Mouse (Mus musculus) gastrocnemius, postnatal 25 days (tissue): ENCODE data around the gene Sfxn2. TPM values are rescaled to one million over a fixed set of nuclear protein-coding genes. Genes with fewer than 3 reads are reported as not detected.
A peak's percentile ranks its signal among the peaks of the same experiment; 100 is the strongest.
"Not testable (repeated sequence)": the region's sequence is repeated elsewhere in the genome, so short reads cannot be mapped to it uniquely, and the experiment has no call there.

Experiments
- DNase-seq: peaks from one replicate; pipeline ENCODE4 v3.0.0; 2022
- total RNA-seq, 2 experiments: library from RNA; stranded (reverse); gene quantifications; 1 replicate in 1 of 2; 2 replicates in 1 of 2; pipeline ENCODE4 v1.2.3; 2021

Sfxn2 gene
- total RNA-seq, 2 experiments from 2014 or later: 2.8 TPM

GRCm38 (mm10) chr19:46542750-46543149 lies 30.4 kb upstream of the Sfxn2 start:
- DNase-seq: no peak

DNA sequence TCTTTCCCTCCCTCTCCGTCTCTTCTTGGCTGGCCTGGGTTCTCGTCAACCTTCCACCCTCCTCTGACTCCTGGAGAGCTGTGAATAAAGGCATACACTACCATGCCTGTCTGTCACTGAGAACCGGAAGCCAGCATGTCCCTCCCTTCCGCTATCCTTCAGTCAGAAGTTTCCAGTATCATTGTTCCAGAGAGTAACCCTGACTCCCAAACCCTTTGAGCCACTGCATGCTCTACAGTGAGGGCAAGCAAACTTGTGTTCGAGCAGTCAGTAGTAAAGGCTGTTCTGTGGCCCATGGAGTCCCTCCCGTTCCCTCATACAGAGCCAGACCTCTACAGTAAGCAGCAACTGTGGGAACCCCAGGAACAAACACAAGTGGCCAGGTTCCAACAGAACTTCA lies 25.6 kb upstream of the Sfxn2 start:
- no peak for DNase-seq

DNA sequence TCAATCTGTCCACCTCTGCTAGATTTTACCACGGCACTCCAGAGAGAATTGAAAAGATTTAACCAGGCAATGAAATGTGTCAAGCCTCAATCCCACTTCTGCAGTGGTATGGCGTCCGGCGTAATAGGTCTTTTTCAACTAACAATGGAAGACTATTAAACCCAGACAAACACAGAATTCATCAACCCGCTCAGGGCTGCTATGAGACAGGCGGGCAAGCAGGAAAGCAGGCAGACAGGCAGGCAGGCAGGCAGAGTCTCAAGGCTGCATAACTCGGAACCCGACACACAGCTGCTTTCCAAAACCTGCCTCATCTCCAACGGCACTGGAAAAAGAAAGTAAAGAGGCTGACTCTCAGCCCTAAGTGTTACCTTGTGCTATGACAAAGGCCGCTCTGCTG lies 25.1 kb upstream of the Sfxn2 start:
- no peak for DNase-seq

GRCm38 (mm10) chr19:46550385-46550784 lies 22.8 kb upstream of the Sfxn2 start:
- DNase-seq: no peak

GRCm38 (mm10) chr19:46552496-46552895 lies 20.7 kb upstream of the Sfxn2 start:
- no peak for DNase-seq

DNA sequence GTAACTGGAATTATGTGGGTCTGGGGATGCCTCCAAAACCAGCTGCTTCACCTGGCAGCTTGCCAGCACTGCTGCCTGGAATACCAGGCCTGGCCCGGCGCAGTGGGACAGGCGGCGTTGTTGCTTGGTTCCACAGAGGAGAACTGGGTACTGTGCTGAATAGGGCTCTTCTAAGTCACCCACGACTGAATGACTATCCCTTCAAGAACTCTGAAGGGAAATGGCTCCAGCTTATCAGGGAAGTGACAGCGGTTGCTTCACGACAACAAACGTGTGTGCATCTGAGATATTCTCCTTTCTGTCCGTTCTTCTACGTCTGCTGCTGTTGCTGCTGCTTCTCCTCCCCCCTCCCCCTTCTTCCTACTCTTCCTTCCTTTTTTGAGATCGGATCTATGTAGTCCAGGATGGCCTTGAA lies 19.6 kb upstream of the Sfxn2 start:
- no peak for DNase-seq

DNA sequence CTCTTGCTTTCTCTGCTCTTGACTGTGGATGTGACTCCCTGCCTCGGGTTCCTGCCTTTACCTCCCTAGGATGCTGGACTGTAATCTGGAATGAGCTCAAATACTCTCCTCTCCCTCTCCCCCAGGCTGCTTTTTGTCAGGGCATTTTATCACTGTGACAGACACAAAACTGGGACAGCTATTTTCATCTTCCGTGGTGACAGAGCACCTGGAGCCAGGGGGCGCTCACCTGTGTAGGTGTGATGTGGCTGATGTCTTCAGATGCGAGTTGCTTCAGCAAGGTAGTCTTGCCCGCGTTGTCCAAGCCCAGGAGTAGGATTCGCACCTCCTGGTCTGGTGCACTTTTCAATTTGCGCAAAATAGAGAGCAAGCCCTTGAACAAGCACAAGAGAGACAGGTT lies 15.2 kb upstream of the Sfxn2 start:
- DNase-seq: no peak

GRCm38 (mm10) chr19:46558631-46559030 lies 14.5 kb upstream of the Sfxn2 start:
- DNase-seq: no peak

GRCm38 (mm10) chr19:46562132-46562531 lies 11.0 kb upstream of the Sfxn2 start:
- DNase-seq: peak; percentile 55

GRCm38 (mm10) chr19:46562581-46563515 lies 10.3 kb upstream of the Sfxn2 start:
- DNase-seq: peak; percentile 75

- peak; percentile 44 for DNase-seq
Observed at GRCm38 (mm10) chr19:46563603-46564002, 9.6 kb upstream of the Sfxn2 start.

- DNase-seq: no peak
Observed at GRCm38 (mm10) chr19:46564043-46564462, 9.1 kb upstream of the Sfxn2 start.

DNA sequence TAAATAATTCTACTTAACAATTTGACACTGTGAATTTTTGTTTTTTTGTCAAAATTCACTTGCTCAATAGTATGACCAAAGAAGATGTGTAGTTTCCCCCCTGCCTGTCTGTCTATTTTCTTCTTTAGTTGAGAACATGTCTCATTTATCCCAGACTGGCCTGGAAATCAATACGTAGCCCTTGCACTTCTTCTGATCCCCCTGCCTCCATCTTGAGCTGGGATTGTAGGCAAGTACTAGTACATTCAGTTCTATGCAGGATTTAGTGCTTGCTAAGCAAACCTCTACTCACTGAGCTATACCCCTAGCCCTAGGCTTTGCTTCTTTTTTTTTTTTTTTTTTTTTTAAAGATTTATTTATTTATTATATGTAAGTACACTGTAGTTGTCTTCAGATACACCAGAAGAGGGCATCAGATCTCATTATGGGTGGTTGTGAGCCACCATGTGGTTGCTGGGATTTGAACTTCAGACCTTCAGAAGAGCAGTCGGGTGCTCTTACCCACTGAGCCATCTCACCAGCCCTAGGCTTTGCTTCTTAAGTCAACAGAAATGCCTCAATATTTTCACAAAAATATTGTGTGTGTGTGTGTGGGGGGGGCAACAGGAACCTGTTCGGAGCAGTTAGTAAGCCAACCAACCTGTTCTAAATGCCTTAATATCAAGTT lies 1.8 kb upstream of the Sfxn2 start:
- DNase-seq: not testable (repeated sequence)

- DNase-seq: no peak
Observed at GRCm38 (mm10) chr19:46571878-46572244, 1.3 kb upstream of the Sfxn2 start.

DNA sequence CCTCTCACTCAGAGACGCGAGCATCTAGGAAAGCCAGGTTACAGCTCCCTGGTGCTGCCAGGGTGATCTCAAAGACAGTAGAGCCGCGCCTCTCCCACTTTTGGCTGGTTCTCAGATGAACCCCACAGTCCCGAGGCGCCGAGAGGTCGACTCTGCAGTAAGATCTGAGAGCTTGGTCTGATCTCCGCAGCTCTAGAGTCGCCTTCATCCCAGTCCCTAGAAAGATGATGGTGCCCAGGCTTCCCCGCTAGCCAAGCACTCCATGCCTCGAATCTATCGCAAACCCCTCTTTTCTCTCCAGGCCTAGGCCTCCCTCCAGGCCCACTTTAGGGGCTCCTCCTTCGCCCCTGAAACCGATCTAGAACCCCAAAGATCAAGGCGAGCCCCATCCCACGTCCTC lies 617 bp upstream of the Sfxn2 start:
- DNase-seq: no peak

DNA sequence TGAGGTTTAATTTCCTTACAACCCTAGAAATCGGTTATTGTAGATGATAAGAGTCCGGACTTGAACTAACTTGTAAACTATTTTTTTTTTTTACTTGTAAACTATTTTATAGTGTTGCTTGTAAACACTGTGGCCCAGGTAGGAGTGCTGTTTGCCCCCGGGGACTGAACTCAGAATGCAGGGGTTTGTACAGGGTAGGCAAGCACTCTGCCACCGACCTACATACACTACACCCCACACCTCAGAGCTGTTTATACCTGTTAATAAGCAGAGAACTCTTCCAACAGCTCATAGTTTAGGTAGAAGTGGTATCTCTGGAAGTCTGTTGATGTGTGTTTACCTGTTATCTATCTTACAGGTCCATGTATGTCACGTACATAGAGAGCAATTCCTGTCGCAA lies 825 bp downstream of the Sfxn2 start:
- DNase-seq: no peak

DNA sequence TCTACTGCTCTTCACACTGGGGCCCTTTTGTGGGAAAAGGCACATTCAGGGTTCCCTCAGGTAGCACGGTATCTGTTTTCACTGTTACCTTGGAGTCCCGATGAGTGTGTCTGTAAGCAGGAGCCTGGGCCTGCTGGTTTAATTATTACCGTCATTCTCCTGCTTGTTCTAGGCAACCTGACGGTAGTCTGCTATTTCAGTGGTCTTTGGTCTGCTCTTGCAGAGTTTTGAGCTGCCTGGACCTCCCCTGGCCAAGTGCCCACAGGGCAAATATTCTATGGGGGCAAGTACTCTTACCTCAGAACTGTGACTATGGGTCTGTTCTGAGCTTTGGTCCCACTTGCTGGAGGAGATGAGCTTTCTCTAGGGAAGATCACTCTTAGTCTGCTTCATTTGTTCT lies 2.0 kb downstream of the Sfxn2 start:
- no peak for DNase-seq

GRCm38 (mm10) chr19:46587823-46588508 lies 14.8 kb downstream of the Sfxn2 start:
- DNase-seq: peak; percentile 59

DNA sequence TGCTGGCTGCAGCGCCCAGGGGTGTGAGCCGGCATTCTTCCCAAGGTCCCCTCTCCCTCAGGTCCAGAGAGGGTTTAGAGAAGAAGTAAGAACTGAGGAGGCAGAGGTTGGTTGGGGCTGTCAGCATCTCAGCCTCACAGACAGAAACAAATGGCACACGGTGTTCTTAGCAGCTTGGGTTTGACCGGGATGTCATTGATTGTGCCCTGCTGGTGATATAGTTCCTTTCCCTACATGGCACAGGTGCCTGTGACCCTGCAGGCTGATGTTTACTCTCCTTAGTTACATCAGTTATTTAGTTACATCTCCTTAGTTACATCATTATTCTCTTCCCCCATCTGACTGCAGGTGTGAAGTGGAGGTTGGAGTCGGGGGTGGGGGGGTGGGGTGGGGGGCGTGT lies 18.4 kb downstream of the Sfxn2 start:
- no peak for DNase-seq

GRCm38 (mm10) chr19:46592751-46593439 lies 19.7 kb downstream of the Sfxn2 start:
- DNase-seq: no peak

DNA sequence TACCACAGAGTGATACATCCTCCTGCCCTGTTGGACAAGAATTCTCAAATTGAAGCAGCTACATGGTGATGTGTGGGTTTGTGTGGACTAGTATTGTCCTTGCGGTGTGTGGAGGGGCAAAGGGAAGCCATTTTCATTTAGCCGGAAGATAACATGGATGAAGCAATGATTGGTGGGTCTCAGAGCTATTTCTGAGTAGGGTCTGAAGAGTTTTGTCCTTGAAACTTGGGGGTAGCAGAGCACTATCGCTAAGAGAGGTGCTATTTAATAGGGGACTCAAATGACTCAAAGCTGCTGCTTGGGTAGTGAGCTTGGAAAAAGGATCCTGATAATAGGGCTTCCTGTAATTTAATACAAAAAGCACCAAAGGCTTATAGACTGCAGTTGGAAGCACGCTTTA lies 25.0 kb downstream of the Sfxn2 start:
- DNase-seq: no peak

GRCm38 (mm10) chr19:46598720-46599252 lies 25.6 kb downstream of the Sfxn2 start, which contains the start of gene Wbp1l:
Wbp1l (plus strand) TSS chr19:46599084.
- DNase-seq: peak; percentile 98
